Mouse (Mus musculus) forebrain, embryonic 14.5 days (tissue): Measurements from ENCODE around the gene Trpv2. TPM values are rescaled to one million over a fixed set of nuclear protein-coding genes. Genes with fewer than 3 reads are reported as not detected.

Experiments
- ATAC-seq: fragments of 200-750 bp; cut with Nextera tagmentation; 2 replicates; pipeline ENCODE4 v1.8.0; 2017; ENCODE audit warnings: mild to moderate bottlenecking, moderate library complexity
- DNase-seq: peaks from one replicate; pipeline ENCODE4 v3.0.0-alpha.2; 2015; ENCODE audit warnings: low spot score
- H3K27ac ChIP-seq: fragments of 300-500 bp; sonication (generic); 2 replicates; pipeline ENCODE4 v1.5.1; 2014; ENCODE audit warnings: low read depth, mild to moderate bottlenecking, control low read depth, low read length, moderate library complexity
- H3K27me3 ChIP-seq: fragments of 300-500 bp; sonication (generic); replicated peaks from 2 replicates; pipeline ENCODE4 v1.6.1; 2014; ENCODE audit warnings: low read length, control low read depth, mixed read lengths; ENCODE audit not compliant: control insufficient read depth, insufficient read depth
- H3K36me3 ChIP-seq: fragments of 300-500 bp; sonication (generic); 2 replicates; pipeline ENCODE4 v1.6.1; 2014; ENCODE audit warnings: low read length, control low read depth; ENCODE audit not compliant: control insufficient read depth, insufficient read depth
- H3K4me1 ChIP-seq: fragments of 300-500 bp; sonication (generic); 2 replicates; pipeline ENCODE4 v1.6.1; 2014; ENCODE audit warnings: antibody characterized with exemption, low read length, control low read depth; ENCODE audit not compliant: control insufficient read depth, insufficient read depth
- H3K4me2 ChIP-seq: fragments of 300-500 bp; sonication (generic); 2 replicates; pipeline ENCODE4 v1.6.1; 2014; ENCODE audit warnings: mild to moderate bottlenecking, control low read depth, low read length
- H3K4me3 ChIP-seq: fragments of 300-500 bp; sonication (generic); 2 replicates; pipeline ENCODE4 v1.5.1; 2014; ENCODE audit warnings: low read depth, low read length, control low read depth
- H3K9ac ChIP-seq: fragments of 300-500 bp; sonication (generic); 2 replicates; pipeline ENCODE4 v1.6.1; 2014; ENCODE audit warnings: mild to moderate bottlenecking, low read length, control low read depth, moderate library complexity
- H3K9me3 ChIP-seq: fragments of 300-500 bp; sonication (generic); replicated peaks from 2 replicates; pipeline ENCODE4 v1.6.1; 2016; ENCODE audit warnings: low read length, control low read depth, mixed read lengths; ENCODE audit not compliant: control insufficient read depth
- WGBS: fragments of 180-500 bp; shearing (Covaris S2); extraction: QIAGEN DNeasy Blood & Tissue Kit; methylation state at CpG from one replicate; pipeline ENCODE4 v1.1.7; 2014; 5-methylcytosine and 5-hydroxymethylcytosine counted together
- polyA plus RNA-seq: library from polyadenylated mRNA; unstranded; fragments of >200 nt; fragmentation: Nextera tagmentation; extraction: Ambion mirVana; gene quantifications from 2 replicates; pipeline ENCODE4 v1.2.1, GENCODE M21; 2014

Trpv2 gene
- polyA plus RNA-seq, 1 experiment from 2014 or later: 13.2 TPM

GRCm38 (mm10) chr11:62629352-62630224 is 55.3 kb downstream of the Trpv2 start:
- Histone ChIP-seq H3K27me3 (no peaks in the 10 kb centered on the region), H3K4me1 (peaks cover 31% of the 10 kb centered on the region), H3K4me3 (no peak overlapping the region), H3K27ac (peak overlapping the region; percentile 78), H3K9ac (peak overlapping the region; percentile 49; the same call in 1 of the 2 replicates), H3K4me2 (peak overlapping the region; percentile 44), H3K36me3 (no peaks in the 10 kb centered on the region), H3K9me3 (no peaks in the 10 kb centered on the region)
- no peak for DNase-seq
- 0 out of 2 replicates have a peak, but pooled peaks have one; percentile 1 for ATAC-seq
- 2% methylated on average over 9 of the region's 9 CpGs for WGBS

DNA sequence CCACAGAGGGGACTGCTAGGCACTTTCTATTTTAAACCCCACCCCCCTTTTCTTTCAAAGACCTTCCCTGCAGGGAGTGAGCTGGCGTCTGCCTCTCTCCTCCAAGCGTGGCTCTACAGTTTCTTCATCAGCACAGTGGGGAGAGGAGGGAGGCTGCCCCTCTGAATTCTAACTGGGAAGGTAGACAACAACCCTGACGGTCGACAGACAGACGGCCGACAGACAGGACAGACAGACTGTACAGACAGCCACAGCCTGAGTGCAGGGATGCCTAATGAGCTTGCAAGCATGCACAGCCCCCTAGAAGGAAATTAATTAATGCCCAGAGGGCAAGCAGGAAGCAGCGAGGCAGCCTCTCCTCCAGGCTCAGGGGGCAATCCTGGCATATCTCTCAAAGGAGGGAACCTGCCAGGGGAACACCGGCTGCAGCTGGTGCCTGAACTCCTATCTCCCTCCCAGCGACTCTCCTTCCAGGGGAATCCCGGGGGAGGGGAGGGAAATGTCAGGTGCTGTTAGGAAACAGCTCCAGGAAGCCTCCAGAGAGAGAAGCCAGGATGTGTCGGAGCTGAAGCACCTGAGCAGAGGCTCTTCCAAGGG is 56.0 kb downstream of the Trpv2 start:
- peak; percentile 61 for DNase-seq

DNA sequence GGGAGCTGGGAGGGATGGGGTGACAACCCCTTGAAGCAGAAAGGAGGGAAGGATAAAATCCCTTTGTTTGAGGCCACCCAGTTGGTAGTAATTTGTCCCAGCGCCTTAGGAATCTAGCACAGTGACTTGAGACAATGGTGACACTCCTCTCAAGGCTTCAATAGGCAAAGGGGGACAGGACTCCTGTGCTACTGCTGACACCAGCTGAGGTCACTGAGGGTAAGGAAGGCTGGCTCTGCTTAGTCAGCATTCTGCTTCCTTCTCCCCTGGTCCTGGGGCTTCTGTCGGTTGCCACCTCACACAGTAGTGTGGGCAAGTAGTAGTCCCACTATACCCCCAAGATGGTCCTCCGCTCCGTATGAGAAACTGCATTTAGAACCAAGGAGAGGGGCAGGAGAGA is 56.9 kb downstream of the Trpv2 start:
- no peak overlapping the region for H3K27ac ChIP-seq
- no peak overlapping the region for H3K9ac ChIP-seq
- H3K9me3 ChIP-seq: no peaks in the 10 kb centered on the region
- DNase-seq (no peak), ATAC-seq (no peak)
- no peak overlapping the region for H3K4me2 ChIP-seq
- 26% methylated on average over 4 of the region's 4 CpGs for WGBS
- no peak overlapping the region for H3K4me3 ChIP-seq
- H3K36me3 ChIP-seq: no peaks in the 10 kb centered on the region
- peaks cover 26% of the 10 kb centered on the region for H3K4me1 ChIP-seq
- H3K27me3 ChIP-seq: no peaks in the 10 kb centered on the region

More for the DNA sequence above, 56.0 kb downstream of the Trpv2 start:
- Histone ChIP-seq H3K27me3 (no peaks in the 10 kb centered on the region), H3K9ac (peak overlapping the region; percentile 49; the same call in 1 of the 2 replicates), H3K36me3 (no peaks in the 10 kb centered on the region), H3K27ac (peak overlapping the region; percentile 78), H3K4me2 (peak overlapping the region; percentile 44), H3K4me1 (peaks cover 26% of the 10 kb centered on the region), H3K9me3 (no peaks in the 10 kb centered on the region), H3K4me3 (peak overlapping the region; percentile 3; the same call in 1 of the 2 replicates)
- WGBS: under 1% methylated on average over 11 of the region's 11 CpGs
- peak; percentile 72 for ATAC-seq

DNA sequence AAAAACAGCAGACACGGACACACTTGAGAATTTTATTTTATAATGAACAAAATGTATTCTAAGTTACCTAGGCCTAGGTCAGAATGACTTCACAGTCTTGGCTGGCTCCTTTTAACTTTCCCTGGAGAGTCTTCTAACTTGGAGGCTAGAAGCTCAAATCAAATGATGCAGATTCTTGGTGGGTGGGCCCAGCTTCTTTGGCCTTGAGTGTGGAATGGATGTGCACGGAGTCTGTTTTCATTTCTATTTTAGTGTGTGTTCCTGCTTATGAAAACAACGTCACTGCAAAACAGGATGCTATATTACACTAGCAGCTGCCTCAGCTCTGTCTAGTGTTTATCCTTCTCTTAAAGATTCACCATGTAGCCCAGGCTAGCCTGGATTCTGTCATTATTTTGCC is 61.1 kb downstream of the Trpv2 start:
- H3K4me2 ChIP-seq: no peak overlapping the region
- ATAC-seq: no peak
- H3K4me3 ChIP-seq: no peak overlapping the region
- H3K36me3 ChIP-seq: no peaks in the 10 kb centered on the region
- no peak for DNase-seq
- H3K9ac ChIP-seq: no peak overlapping the region
- H3K9me3 ChIP-seq: no peaks in the 10 kb centered on the region
- no peak overlapping the region for H3K27ac ChIP-seq
- WGBS: 77% methylated on average over 3 of the region's 3 CpGs
- H3K4me1 ChIP-seq: peaks cover 5% of the 10 kb centered on the region
- H3K27me3 ChIP-seq: no peaks in the 10 kb centered on the region

GRCm38 (mm10) chr11:62636105-62636839 is 62.0 kb downstream of the Trpv2 start:
- DNase-seq (no peak), ATAC-seq (no peak)
- Histone ChIP-seq H3K9ac (no peak overlapping the region), H3K27me3 (no peaks in the 10 kb centered on the region), H3K4me1 (no peaks in the 10 kb centered on the region; the same call in 1 of the 2 replicates), H3K4me2 (no peak overlapping the region), H3K9me3 (no peaks in the 10 kb centered on the region), H3K27ac (no peak overlapping the region), H3K36me3 (no peaks in the 10 kb centered on the region), H3K4me3 (no peak overlapping the region)
- WGBS: 66% methylated on average over 11 of the region's 11 CpGs

DNA sequence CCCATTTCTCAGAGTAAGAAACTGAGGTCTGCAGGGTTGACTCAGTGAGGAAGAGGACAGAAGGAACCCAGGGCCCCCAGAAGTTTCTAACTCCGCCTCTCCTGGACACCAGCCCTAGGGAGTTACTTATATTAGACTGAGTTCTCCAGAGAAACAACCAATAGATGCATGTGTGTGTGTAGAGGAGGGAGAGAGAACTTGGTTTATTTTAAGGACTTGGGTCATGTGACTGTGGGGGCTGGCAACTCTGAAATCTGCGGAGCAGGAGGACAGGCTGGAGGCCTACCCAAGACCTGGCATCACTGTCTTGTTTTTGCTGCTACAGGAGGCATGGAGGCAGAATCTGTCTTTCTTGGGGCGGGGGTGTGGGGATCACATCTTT is 62.5 kb downstream of the Trpv2 start:
- DNase-seq (no peak), ATAC-seq (no peak)
- 83% methylated on average over 3 of the region's 3 CpGs for WGBS
- no peak overlapping the region for H3K4me2 ChIP-seq
- H3K4me1 ChIP-seq: no peaks in the 10 kb centered on the region; the same call in 1 of the 2 replicates
- no peaks in the 10 kb centered on the region for H3K27me3 ChIP-seq
- H3K9ac ChIP-seq: no peak overlapping the region
- no peaks in the 10 kb centered on the region for H3K36me3 ChIP-seq
- no peaks in the 10 kb centered on the region for H3K9me3 ChIP-seq
- H3K4me3 ChIP-seq: no peak overlapping the region
- no peak overlapping the region for H3K27ac ChIP-seq

GRCm38 (mm10) chr11:62637401-62637800 is 63.1 kb downstream of the Trpv2 start:
- H3K27me3 ChIP-seq: no peaks in the 10 kb centered on the region
- ATAC-seq (no peak), DNase-seq (no peak)
- H3K4me3 ChIP-seq: no peak overlapping the region
- no peak overlapping the region for H3K4me2 ChIP-seq
- H3K27ac ChIP-seq: no peak overlapping the region
- no peak overlapping the region for H3K9ac ChIP-seq
- peaks cover 5% of the 10 kb centered on the region; the same call in 1 of the 2 replicates for H3K4me1 ChIP-seq
- no peaks in the 10 kb centered on the region for H3K9me3 ChIP-seq
- 89% methylated on average over 5 of the region's 5 CpGs for WGBS
- no peaks in the 10 kb centered on the region for H3K36me3 ChIP-seq

DNA sequence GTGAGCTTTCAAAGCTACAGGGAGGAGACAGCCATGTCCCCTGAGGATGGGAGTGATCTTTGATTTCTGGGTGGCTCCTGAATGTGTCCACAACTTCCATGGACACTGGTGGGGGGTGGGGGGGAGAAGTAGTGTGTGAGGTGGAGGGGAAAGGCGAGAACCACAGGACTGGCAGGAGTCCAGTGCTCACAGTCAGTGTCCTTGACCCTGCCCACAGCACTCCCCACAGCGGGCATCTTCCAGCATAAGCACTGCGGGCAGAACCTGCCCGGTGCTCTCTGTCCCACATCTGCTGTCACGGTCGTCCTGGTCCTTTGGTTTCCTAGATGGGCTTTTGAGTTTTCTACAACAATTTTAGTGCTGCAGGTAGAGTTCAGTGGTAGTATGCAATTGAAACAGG is 63.5 kb downstream of the Trpv2 start:
- H3K9me3 ChIP-seq: no peaks in the 10 kb centered on the region
- H3K36me3 ChIP-seq: no peaks in the 10 kb centered on the region
- no peaks in the 10 kb centered on the region for H3K27me3 ChIP-seq
- no peak overlapping the region for H3K4me3 ChIP-seq
- H3K4me1 ChIP-seq: peaks cover 9% of the 10 kb centered on the region; the same call in 1 of the 2 replicates
- DNase-seq (no peak), ATAC-seq (no peak)
- 84% methylated on average over 6 of the region's 6 CpGs for WGBS
- H3K4me2 ChIP-seq: no peak overlapping the region
- H3K9ac ChIP-seq: no peak overlapping the region
- H3K27ac ChIP-seq: no peak overlapping the region
